In genomic region chr6:40635559-40635958, GRCm38 (mm10) we compare ENCODE assay signal across 33 mouse cellular contexts. TPM values are rescaled to one million over a fixed set of nuclear protein-coding genes. Genes with fewer than 3 reads are reported as not detected.
DNase-seq lines count a peak whose midpoint lies in the region; ATAC-seq and TF ChIP-seq lines count a peak whose summit lies in the region.
"Had no signal": no experiment of that assay in that cellular context is flagged by ENCODE, and none has a peak within 500 bp of the region (broad histone marks: within the 10 kb centered on the region; RNA-seq: fewer than 3 reads in every experiment).

No protein-coding gene starts in this region.

- no peaks in the 10 kb centered on the region for H3K9me3 ChIP-seq in kidney, embryonic 16.5 days (ENCODE audit: low read length)
- H3K9me3 ChIP-seq in liver, postnatal 0 days (ENCODE audit: low read length) = no peaks in the 10 kb centered on the region
- H3K9me3 ChIP-seq in liver, embryonic 12.5 days (replicated peaks) = no peaks in the 10 kb centered on the region
- no peaks in the 10 kb centered on the region for H3K9me3 ChIP-seq in intestine, postnatal 0 days (ENCODE audit: control insufficient read depth)
- H3K9me3 ChIP-seq: embryonic facial prominence, embryonic 12.5 days; forebrain, embryonic 10.5 days; forebrain, embryonic 15.5 days; heart, embryonic 12.5 days; limb, embryonic 10.5 days; limb, embryonic 15.5 days; midbrain, embryonic 13.5 days; neural tube, embryonic 13.5 days had no signal

- no peak for TF ChIP-seq EP300 in liver, postnatal 0 days (IDR thresholded peaks at IDR 0.05; ENCODE audit: low read depth)

- no peak overlapping the region for H3K9ac ChIP-seq in kidney, embryonic 16.5 days (replicated peaks; ENCODE audit: low read length)
- H3K9ac ChIP-seq in liver, postnatal 0 days (replicated peaks) = no peak overlapping the region; the same call in 1 of the 2 replicates
- H3K9ac ChIP-seq in liver, embryonic 12.5 days = no peak overlapping the region
- peak overlapping the region; percentile 50 for H3K9ac ChIP-seq in intestine, postnatal 0 days (ENCODE audit: low read depth, low read length)
- H3K9ac ChIP-seq: embryonic facial prominence, embryonic 12.5 days; forebrain, embryonic 15.5 days; heart, embryonic 12.5 days; hindbrain, embryonic 14.5 days; limb, embryonic 15.5 days; midbrain, embryonic 13.5 days; neural tube, embryonic 13.5 days had no signal

- no peak overlapping the region; the same call in 1 of the 2 replicates for H3K4me3 ChIP-seq in kidney, adult 2 months (ENCODE audit: insufficient read depth, low read depth, low read length)
- H3K4me3 ChIP-seq in kidney, embryonic 16.5 days (ENCODE audit: low read length) = no peak overlapping the region
- no peak overlapping the region for H3K4me3 ChIP-seq in liver, postnatal 0 days (ENCODE audit: low read depth, low read length)
- H3K4me3 ChIP-seq in liver, embryonic 12.5 days = no peak overlapping the region
- peak overlapping the region; percentile 41; the same call in 1 of the 2 replicates for H3K4me3 ChIP-seq in intestine, postnatal 0 days (ENCODE audit: low read depth, low read length)
- H3K4me3 ChIP-seq in small intestine, adult 2 months (ENCODE audit: low read depth, low read length) = no peak overlapping the region; the same call in 1 of the 2 replicates
- H3K4me3 ChIP-seq: embryonic facial prominence, embryonic 12.5 days; forebrain, embryonic 10.5 days; forebrain, embryonic 15.5 days; heart, embryonic 12.5 days; limb, embryonic 10.5 days; limb, embryonic 15.5 days; midbrain, embryonic 13.5 days; neural tube, embryonic 13.5 days had no signal

- no peak for ATAC-seq in kidney, embryonic 16.5 days (ENCODE audit: low FRiP score, low TSS enrichment)
- peak; percentile 87 for ATAC-seq in liver, postnatal 0 days
- ATAC-seq in liver, embryonic 12.5 days = no peak
- peak; percentile 94 for ATAC-seq in intestine, postnatal 0 days
- ATAC-seq: CD4-positive, CD25-positive, alpha-beta regulatory T cell, adult 4 months; forebrain, embryonic 15.5 days; inflammation-experienced regulatory T-cells, adult 6 months; midbrain, embryonic 13.5 days had no signal

- H3K36me3 ChIP-seq in kidney, adult 2 months (ENCODE audit: control insufficient read depth, insufficient read depth, low read length) = no peaks in the 10 kb centered on the region
- H3K36me3 ChIP-seq in kidney, embryonic 16.5 days (ENCODE audit: insufficient read depth, low read length) = no peaks in the 10 kb centered on the region
- no peaks in the 10 kb centered on the region for H3K36me3 ChIP-seq in liver, postnatal 0 days (replicated peaks; ENCODE audit: insufficient read depth, low read length)
- no peaks in the 10 kb centered on the region for H3K36me3 ChIP-seq in liver, embryonic 12.5 days
- H3K36me3 ChIP-seq in intestine, postnatal 0 days (ENCODE audit: control insufficient read depth, insufficient read depth) = no peaks in the 10 kb centered on the region
- peaks cover 23% of the 10 kb centered on the region for H3K36me3 ChIP-seq in small intestine, adult 2 months (ENCODE audit: control insufficient read depth, insufficient read depth, low read length)
- H3K36me3 ChIP-seq: embryonic facial prominence, embryonic 12.5 days; forebrain, embryonic 10.5 days; forebrain, embryonic 15.5 days; heart, embryonic 12.5 days; limb, embryonic 10.5 days; limb, embryonic 15.5 days; midbrain, embryonic 13.5 days; neural tube, embryonic 13.5 days had no signal

- WGBS in kidney, adult 2 months = 56% methylated on average over 6 of the region's 6 CpGs
- 73% methylated on average over 6 of the region's 6 CpGs for WGBS in kidney, embryonic 16.5 days
- WGBS in liver, postnatal 0 days (ENCODE audit: insufficient replicate concordance) = 57% methylated on average over 6 of the region's 6 CpGs
- WGBS in liver, embryonic 12.5 days (ENCODE audit: insufficient replicate concordance) = 73% methylated on average over 6 of the region's 6 CpGs
- WGBS in intestine, postnatal 0 days = 28% methylated on average over 6 of the region's 6 CpGs
- WGBS in small intestine, adult 2 months = 27% methylated on average over 6 of the region's 6 CpGs

- no peaks in the 10 kb centered on the region for H3K27me3 ChIP-seq in kidney, adult 2 months (replicated peaks; ENCODE audit: control insufficient read depth, insufficient read depth, low read length)
- no peaks in the 10 kb centered on the region for H3K27me3 ChIP-seq in kidney, embryonic 16.5 days (ENCODE audit: insufficient read depth, low read length)
- H3K27me3 ChIP-seq in liver, postnatal 0 days (ENCODE audit: insufficient read depth, low read length) = no peaks in the 10 kb centered on the region
- no peaks in the 10 kb centered on the region for H3K27me3 ChIP-seq in liver, embryonic 12.5 days (replicated peaks)
- no peaks in the 10 kb centered on the region for H3K27me3 ChIP-seq in intestine, postnatal 0 days (replicated peaks; ENCODE audit: control insufficient read depth, insufficient read depth, low read length)
- H3K27me3 ChIP-seq in small intestine, adult 2 months (ENCODE audit: control insufficient read depth, insufficient read depth, low read length) = no peaks in the 10 kb centered on the region
- H3K27me3 ChIP-seq: embryonic facial prominence, embryonic 12.5 days; forebrain, embryonic 15.5 days; heart, embryonic 12.5 days; limb, embryonic 15.5 days; midbrain, embryonic 13.5 days; neural tube, embryonic 13.5 days had no signal

- H3K4me2 ChIP-seq in kidney, embryonic 16.5 days (replicated peaks; ENCODE audit: low read depth, low read length) = no peak overlapping the region
- H3K4me2 ChIP-seq in liver, postnatal 0 days (ENCODE audit: low read depth, low read length) = peak overlapping the region; percentile 62
- no peak overlapping the region for H3K4me2 ChIP-seq in liver, embryonic 12.5 days
- H3K4me2 ChIP-seq in intestine, postnatal 0 days (replicated peaks; ENCODE audit: low read depth) = peak overlapping the region; percentile 63
- H3K4me2 ChIP-seq: embryonic facial prominence, embryonic 12.5 days; forebrain, embryonic 15.5 days; heart, embryonic 12.5 days; hindbrain, embryonic 14.5 days; limb, embryonic 15.5 days; midbrain, embryonic 13.5 days; neural tube, embryonic 13.5 days had no signal

- no peak for TF ChIP-seq POLR2A in kidney, adult 2 months (IDR thresholded peaks at IDR 0.05; ENCODE audit: low read depth, low read length)
- TF ChIP-seq POLR2A in small intestine, adult 2 months (IDR thresholded peaks at IDR 0.05; ENCODE audit: low read depth, low read length) = no peak

- H3K27ac ChIP-seq in kidney, adult 2 months (ENCODE audit: insufficient read depth, low read depth, low read length) = peak overlapping the region; percentile 26; the same call in 1 of the 2 replicates
- H3K27ac ChIP-seq in kidney, embryonic 16.5 days (ENCODE audit: low read length) = no peak overlapping the region
- H3K27ac ChIP-seq in liver, postnatal 0 days (ENCODE audit: low read depth) = peak overlapping the region; percentile 24; the same call in 1 of the 2 replicates
- H3K27ac ChIP-seq in liver, embryonic 12.5 days = no peak overlapping the region
- H3K27ac ChIP-seq in intestine, postnatal 0 days (ENCODE audit: low read depth, low read length) = peak overlapping the region; percentile 88
- H3K27ac ChIP-seq in small intestine, adult 2 months (ENCODE audit: insufficient read depth, low read depth, low read length) = peak overlapping the region; percentile 94
- H3K27ac ChIP-seq: embryonic facial prominence, embryonic 12.5 days; forebrain, embryonic 10.5 days; forebrain, embryonic 15.5 days; hindbrain, embryonic 14.5 days; limb, embryonic 10.5 days; limb, embryonic 15.5 days; macrophage; midbrain, embryonic 13.5 days; neural tube, embryonic 13.5 days had no signal

- DNase-seq in kidney, adult 2 months = peak; percentile 76
- no peak for DNase-seq in liver, postnatal 0 days
- no peak for DNase-seq in layer of hippocampus, adult 11-12 months (ENCODE audit: low spot score)
- DNase-seq: adrenal gland, postnatal 25 days; cerebellum, adult 11-12 months; cerebellum, adult 9-11 months; embryo, embryonic 11 days; gastrocnemius, postnatal 25 days; heart, adult 18-20 months; heart, postnatal 4 days; layer of hippocampus, adult 9-11 months; lung, adult 2 months; lung, postnatal 10 days; right cerebral cortex, postnatal 4 days; thymus, postnatal 25 days had no signal

- peaks cover 3% of the 10 kb centered on the region; the same call in 1 of the 2 replicates for H3K4me1 ChIP-seq in kidney, adult 2 months (ENCODE audit: control insufficient read depth, insufficient read depth, low read length)
- H3K4me1 ChIP-seq in kidney, embryonic 16.5 days (ENCODE audit: insufficient read depth, low read length) = no peaks in the 10 kb centered on the region
- no peaks in the 10 kb centered on the region for H3K4me1 ChIP-seq in liver, postnatal 0 days (ENCODE audit: insufficient read depth)
- H3K4me1 ChIP-seq in liver, embryonic 12.5 days = no peaks in the 10 kb centered on the region
- no peaks in the 10 kb centered on the region for H3K4me1 ChIP-seq in intestine, postnatal 0 days (replicated peaks; ENCODE audit: control insufficient read depth, insufficient read depth, low read length)
- H3K4me1 ChIP-seq in small intestine, adult 2 months (ENCODE audit: control insufficient read depth, insufficient read depth, insufficient read length, low read length) = peaks cover 2% of the 10 kb centered on the region; the same call in 1 of the 2 replicates
- H3K4me1 ChIP-seq: embryonic facial prominence, embryonic 12.5 days; forebrain, embryonic 10.5 days; forebrain, embryonic 15.5 days; heart, embryonic 12.5 days; limb, embryonic 10.5 days; limb, embryonic 15.5 days; midbrain, embryonic 13.5 days; neural tube, embryonic 13.5 days had no signal

- TF ChIP-seq CTCF in kidney, adult 2 months (conservative IDR thresholded peaks at IDR 0.05; ENCODE audit: insufficient read depth, insufficient read length, low read depth, low read length) = no peak
- no peak for TF ChIP-seq CTCF in liver, postnatal 0 days (IDR thresholded peaks at IDR 0.05; ENCODE audit: low read depth)
- no peak for TF ChIP-seq CTCF in intestine, postnatal 0 days (IDR thresholded peaks at IDR 0.05; ENCODE audit: low read depth)
- no peak for TF ChIP-seq CTCF in small intestine, adult 2 months (IDR thresholded peaks at IDR 0.05; ENCODE audit: extremely low read depth, insufficient read length, insufficient replicate concordance, low read depth, low read length)

RNA-seq across cellular contexts. Expression of gene Mgam, which starts 6.9 kb away (rescaled TPM):
- 34.1 and 34.7 TPM in 2 replicates for polyA plus RNA-seq in kidney, adult 2 months (2012; rRNA removed)
- 0.80 and 1.2 TPM in 2 replicates for polyA plus RNA-seq in kidney, embryonic 16.5 days (2015; fragmentation: Nextera tagmentation; extraction: Ambion mirVana)
- 2.4 and 3.1 TPM in 2 replicates for polyA plus RNA-seq in liver, postnatal 0 days (2015; fragmentation: Nextera tagmentation; extraction: Ambion mirVana)
- 0.35 TPM in 2 replicates for polyA plus RNA-seq in liver, embryonic 12.5 days (2016; fragmentation: Nextera tagmentation; extraction: Ambion mirVana)
- 38.9 and 52.2 TPM in 2 replicates for polyA plus RNA-seq in intestine, postnatal 0 days (2015; fragmentation: Nextera tagmentation; extraction: Ambion mirVana)
- 162 and 362 TPM in 2 replicates for polyA plus RNA-seq in small intestine, adult 2 months (2012; rRNA removed)
- polyA plus RNA-seq: forebrain, embryonic 10.5 days; forebrain, embryonic 15.5 days; midbrain, embryonic 13.5 days had no signal

RNA-seq across cellular contexts. Expression of gene Tas2r138, which starts 22.4 kb away (rescaled TPM):
- polyA plus RNA-seq in kidney, adult 2 months (2012; rRNA removed) = 0.08 and 0.15 TPM in 2 replicates
- polyA plus RNA-seq in kidney, embryonic 16.5 days (2015; fragmentation: Nextera tagmentation; extraction: Ambion mirVana) = not detected in 2 replicates
- polyA plus RNA-seq in liver, postnatal 0 days (2015; fragmentation: Nextera tagmentation; extraction: Ambion mirVana) = not detected in 2 replicates
- not detected in 2 replicates for polyA plus RNA-seq in liver, embryonic 12.5 days (2016; fragmentation: Nextera tagmentation; extraction: Ambion mirVana)
- polyA plus RNA-seq in intestine, postnatal 0 days (2015; fragmentation: Nextera tagmentation; extraction: Ambion mirVana) = not detected in 2 replicates
- polyA plus RNA-seq in small intestine, adult 2 months (2012; rRNA removed) = not detected in 2 replicates
- polyA plus RNA-seq: CD4-positive, CD25-positive, alpha-beta regulatory T cell, adult 4 months; embryonic facial prominence, embryonic 12.5 days; forebrain, embryonic 10.5 days; forebrain, embryonic 15.5 days; frontal cortex, adult 2 months; heart, embryonic 12.5 days; heart, postnatal 0 days; hindbrain, embryonic 14.5 days; inflammation-experienced regulatory T-cells, adult 6 months; limb, embryonic 10.5 days; limb, embryonic 15.5 days; lung, adult 2 months; macrophage; midbrain, embryonic 13.5 days; neural tube, embryonic 13.5 days had no signal

RNA-seq across cellular contexts. Expression of gene Clec5a, which starts 49.9 kb away (rescaled TPM):
- polyA plus RNA-seq in kidney, adult 2 months (2012; rRNA removed) = 0.07 and 0.52 TPM in 2 replicates
- polyA plus RNA-seq in kidney, embryonic 16.5 days (2015; fragmentation: Nextera tagmentation; extraction: Ambion mirVana) = 0.30 and 0.31 TPM in 2 replicates
- 9.7 and 12.0 TPM in 2 replicates for polyA plus RNA-seq in liver, postnatal 0 days (2015; fragmentation: Nextera tagmentation; extraction: Ambion mirVana)
- polyA plus RNA-seq in liver, embryonic 12.5 days (2016; fragmentation: Nextera tagmentation; extraction: Ambion mirVana) = 2.5 and 2.8 TPM in 2 replicates
- 0.77 and 1.1 TPM in 2 replicates for polyA plus RNA-seq in intestine, postnatal 0 days (2015; fragmentation: Nextera tagmentation; extraction: Ambion mirVana)
- 0.06 and 0.11 TPM in 2 replicates for polyA plus RNA-seq in small intestine, adult 2 months (2012; rRNA removed)
- polyA plus RNA-seq: CD4-positive, CD25-positive, alpha-beta regulatory T cell, adult 4 months; inflammation-experienced regulatory T-cells, adult 6 months had no signal

Comparison
In these comparisons a context has a peak if more than half of its experiments do, and no peak if none do; other contexts are left out.
1. H3K27ac ChIP-seq: peak in kidney, adult 2 months (single experiment), liver, postnatal 0 days (single experiment), intestine, postnatal 0 days (single experiment) and small intestine, adult 2 months (single experiment); none in kidney, embryonic 16.5 days (single experiment) and liver, embryonic 12.5 days (single experiment).
2. ATAC-seq: peak in liver, postnatal 0 days (single experiment) and intestine, postnatal 0 days (single experiment); none in kidney, embryonic 16.5 days (single experiment) and liver, embryonic 12.5 days (single experiment).
3. H3K4me2 ChIP-seq: peak in liver, postnatal 0 days (single experiment) and intestine, postnatal 0 days (single experiment); none in kidney, embryonic 16.5 days (single experiment) and liver, embryonic 12.5 days (single experiment).